Mouse (Mus musculus) spleen, adult 12 weeks (tissue): ENCODE results near the gene Gm49380.

Source experiments
- DNase-seq: peaks from one replicate; pipeline ENCODE4 v3.0.0; 2022; ENCODE audit warnings: low spot score

Gene Gm49380

DNA sequence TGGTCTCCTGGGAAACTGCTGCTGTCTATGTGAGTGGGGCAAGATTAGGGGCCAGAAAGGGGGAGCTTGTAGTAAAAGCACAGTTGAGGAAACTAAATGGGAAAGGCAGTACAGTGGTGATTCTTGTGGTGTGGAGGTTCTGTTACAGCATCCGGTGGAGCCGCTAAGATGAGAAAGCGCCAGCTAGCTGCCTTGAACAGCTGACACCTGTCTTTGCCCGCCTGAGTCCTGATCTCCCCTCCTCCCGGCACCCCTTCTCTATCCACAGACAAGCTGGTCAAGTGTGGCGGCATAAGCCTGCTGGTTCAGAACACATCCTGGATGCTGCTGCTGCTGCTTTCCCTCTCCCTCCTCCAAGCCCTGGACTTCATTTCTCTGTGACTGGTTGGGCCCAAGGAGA is 66.2 kb downstream of the Gm49380 start:
- no peak for DNase-seq

- no peak for DNase-seq
These were observed 66.9 kb downstream of the Gm49380 start for GRCm38 (mm10) chr9:44046426-44046825.

- DNase-seq = no peak
These were observed 67.4 kb downstream of the Gm49380 start for GRCm38 (mm10) chr9:44045884-44046272.

GRCm38 (mm10) chr9:44045158-44045883 is 68.0 kb downstream of the Gm49380 start:
- no peak for DNase-seq

- DNase-seq = no peak
These were observed 68.7 kb downstream of the Gm49380 start for GRCm38 (mm10) chr9:44044426-44045157.

GRCm38 (mm10) chr9:44043708-44044425 is 69.4 kb downstream of the Gm49380 start:
- no peak for DNase-seq

DNA sequence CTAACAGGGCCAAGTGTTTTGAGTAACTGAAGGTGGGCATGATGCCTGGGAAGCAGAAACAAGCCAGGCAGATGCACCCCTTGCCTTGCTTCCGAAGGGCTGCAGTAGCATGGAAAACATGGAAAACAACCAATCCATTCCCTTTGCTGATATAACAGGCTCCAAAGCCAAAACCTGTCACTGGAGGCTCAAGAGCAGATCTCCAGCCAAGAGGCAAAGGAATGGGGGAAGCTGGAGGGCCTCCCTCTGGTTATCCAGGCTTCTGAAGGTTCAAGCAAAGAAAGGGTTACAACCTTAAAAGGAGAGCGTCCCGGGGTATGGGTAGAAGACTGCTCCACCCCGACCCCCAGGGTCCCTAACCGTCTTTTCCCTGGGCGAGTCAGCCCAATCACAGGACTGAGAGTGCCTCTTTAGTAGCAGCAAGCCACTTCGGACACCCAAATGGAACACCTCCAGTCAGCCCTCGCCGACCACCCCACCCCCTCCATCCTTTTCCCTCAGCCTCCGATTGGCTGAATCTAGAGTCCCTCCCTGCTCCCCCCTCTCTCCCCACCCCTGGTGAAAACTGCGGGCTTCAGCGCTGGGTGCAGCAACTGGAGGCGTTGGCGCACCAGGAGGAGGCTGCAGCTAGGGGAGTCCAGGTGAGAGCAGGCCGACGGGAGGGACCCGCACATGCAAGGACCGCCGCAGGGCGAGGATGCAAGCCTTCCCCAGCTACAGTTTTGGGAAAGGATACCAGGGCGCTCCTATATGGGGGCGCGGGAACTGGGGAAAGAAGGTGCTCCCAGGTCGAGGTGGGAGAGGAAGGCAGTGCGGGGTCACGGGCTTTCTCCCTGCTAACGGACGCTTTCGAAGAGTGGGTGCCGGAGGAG is 70.2 kb downstream of the Gm49380 start, which contains the start of gene Thy1:
Gene Thy1 (plus strand): TSS at position 549 of the 872 bp plus-strand sequence.
- no peak for DNase-seq

GRCm38 (mm10) chr9:44042396-44042680 is 71.0 kb downstream of the Gm49380 start:
- no peak for DNase-seq

DNA sequence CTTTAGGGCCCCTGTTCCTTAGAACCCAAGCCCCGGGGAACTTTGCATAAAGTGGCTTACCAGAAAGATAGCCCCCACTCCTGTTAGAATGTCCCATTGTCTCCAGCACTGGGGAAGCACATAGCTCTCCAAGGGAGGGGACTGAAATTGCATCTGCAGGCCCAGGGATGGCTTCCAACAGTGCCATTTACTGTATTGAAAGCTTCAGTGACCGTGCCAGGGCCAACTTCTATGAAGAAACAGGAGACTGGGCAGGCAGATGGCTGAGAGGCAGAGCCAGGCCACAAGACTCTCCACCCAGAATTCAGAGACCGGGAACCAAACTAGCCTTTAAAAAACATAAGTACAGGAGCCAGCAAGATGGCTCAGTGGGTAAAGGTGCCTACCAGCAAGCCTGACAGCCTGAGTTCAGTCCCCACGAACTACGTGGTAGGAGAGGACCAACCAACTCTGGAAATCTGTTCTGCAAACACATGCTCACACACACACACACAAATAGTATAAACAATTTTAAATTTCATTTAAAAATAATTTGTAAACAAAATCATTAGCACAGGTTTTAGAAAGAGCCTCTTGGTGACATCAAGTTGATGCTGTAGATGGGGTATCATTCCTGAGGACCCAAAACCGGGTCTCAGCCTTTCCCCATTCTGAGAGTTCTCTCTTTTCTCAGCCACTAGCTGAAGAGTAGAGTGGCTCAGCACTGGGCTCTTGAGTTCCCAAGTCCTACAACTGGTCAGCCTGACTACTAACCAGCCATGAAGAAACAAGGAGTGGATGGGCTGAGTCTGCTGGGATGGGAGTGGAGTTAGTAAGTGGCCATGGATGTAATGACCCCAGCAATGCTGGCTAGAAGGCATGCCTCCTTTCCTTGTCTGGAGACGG is 71.5 kb downstream of the Gm49380 start:
- DNase-seq = no peak

GRCm38 (mm10) chr9:44037106-44037505 is 76.2 kb downstream of the Gm49380 start:
- no peak for DNase-seq

GRCm38 (mm10) chr9:44033957-44034727 is 79.2 kb downstream of the Gm49380 start:
- no peak for DNase-seq

- no peak for DNase-seq
These were observed 80.0 kb downstream of the Gm49380 start for GRCm38 (mm10) chr9:44033317-44033716.

DNA sequence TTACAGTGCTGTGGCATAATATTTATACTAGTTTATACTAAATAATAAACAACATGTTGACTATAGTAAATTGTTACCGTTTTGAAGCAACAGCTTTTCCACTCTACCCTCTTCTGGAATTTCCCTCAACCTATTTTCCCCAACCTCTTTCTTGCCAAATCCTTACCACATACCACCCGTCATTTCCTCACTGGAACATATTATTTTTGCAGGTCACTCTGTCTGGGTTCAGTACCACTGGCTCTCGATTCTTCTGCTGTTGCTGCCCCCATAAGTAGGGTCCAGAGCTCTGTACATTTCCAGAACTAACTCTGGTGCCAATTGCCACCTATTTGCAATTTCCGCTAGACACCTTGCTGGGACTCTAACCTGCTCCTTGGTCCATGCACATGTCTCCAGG is 81.4 kb downstream of the Gm49380 start:
- DNase-seq = no peak

GRCm38 (mm10) chr9:44031079-44031478 is 82.2 kb downstream of the Gm49380 start:
- no peak for DNase-seq

GRCm38 (mm10) chr9:44030646-44031045 is 82.7 kb downstream of the Gm49380 start:
- DNase-seq = no peak

GRCm38 (mm10) chr9:44029580-44030236 is 83.6 kb downstream of the Gm49380 start:
- DNase-seq = no peak

GRCm38 (mm10) chr9:44024096-44024495 is 89.2 kb downstream of the Gm49380 start:
- DNase-seq = no peak

GRCm38 (mm10) chr9:44022100-44022847 is 91.0 kb downstream of the Gm49380 start:
- no peak for DNase-seq

DNA sequence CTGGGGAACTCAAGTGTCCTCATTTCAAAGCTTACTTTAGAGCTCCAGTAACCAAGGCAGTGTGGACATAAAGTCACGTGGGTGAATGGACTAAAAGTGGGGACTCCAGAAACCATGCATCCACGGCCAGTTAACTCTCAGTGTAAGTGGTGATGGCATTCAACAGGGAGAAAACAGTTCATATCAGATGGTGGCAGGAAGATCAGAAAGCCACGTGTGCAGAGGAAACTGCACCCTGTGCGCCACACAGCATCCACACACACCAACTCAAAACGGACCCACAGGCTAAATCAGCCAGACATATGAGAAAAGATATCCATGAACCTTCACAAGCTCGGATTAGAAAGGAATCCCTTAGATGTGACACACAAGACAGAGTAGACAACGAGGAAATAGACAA is 93.3 kb downstream of the Gm49380 start:
- no peak for DNase-seq
